Mouse (Mus musculus): ENCODE measurements at regions not wholly inside any gene's neighbourhood (a gene's known extent, or its start where the extent isn't known, plus 50 kb on each side); places are given as distances from the start of the nearest gene placed in this dataset.
A peak's percentile ranks its signal among the peaks of the same experiment; 100 is the strongest.

DNA sequence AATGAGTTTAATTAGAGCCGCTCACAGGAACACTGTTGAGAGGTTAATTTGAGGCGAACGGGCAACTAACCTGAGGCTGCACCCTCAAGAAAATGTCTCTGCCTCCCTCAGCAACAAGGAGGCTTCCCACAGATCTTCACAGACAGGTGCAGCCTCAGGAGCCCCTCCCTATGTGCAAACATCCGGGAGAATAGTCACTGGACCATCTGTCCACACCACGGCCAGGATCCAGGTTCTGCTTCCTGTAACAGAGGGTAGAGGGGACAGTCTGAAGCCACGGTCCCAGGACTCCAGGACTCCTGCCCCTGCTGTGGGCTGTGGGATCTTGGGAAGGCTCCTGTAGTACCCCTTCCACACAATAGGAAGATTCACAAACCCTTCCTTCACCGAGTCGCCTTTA, 134.1 kb upstream of the Gadl1 start:
- ATAC-seq (ENCODE audit: low FRiP score, low TSS enrichment) (no peak), DNase-seq (no peak)
- no peak overlapping the region for H3K4me2 ChIP-seq (ENCODE audit: low read length)
- no peaks in the 10 kb centered on the region for H3K27me3 ChIP-seq (ENCODE audit: control insufficient read depth, insufficient read depth, low read length)
- 77% methylated on average over 8 of the region's 8 CpGs for WGBS
- no peak overlapping the region for H3K4me3 ChIP-seq (replicated peaks; ENCODE audit: low read depth, low read length)
- no peak overlapping the region for H3K9ac ChIP-seq (replicated peaks; ENCODE audit: low read length)
- H3K36me3 ChIP-seq (ENCODE audit: control insufficient read depth, insufficient read depth, low read length), result no peaks in the 10 kb centered on the region
- peak overlapping the region; percentile 50; the same call in 1 of the 2 replicates for H3K27ac ChIP-seq (replicated peaks; ENCODE audit: low read depth, low read length)
- no peaks in the 10 kb centered on the region for H3K9me3 ChIP-seq (ENCODE audit: control insufficient read depth, low read length)
- H3K4me1 ChIP-seq (ENCODE audit: control insufficient read depth, insufficient read depth, low read length), result no peaks in the 10 kb centered on the region; the same call in 1 of the 2 replicates

DNA sequence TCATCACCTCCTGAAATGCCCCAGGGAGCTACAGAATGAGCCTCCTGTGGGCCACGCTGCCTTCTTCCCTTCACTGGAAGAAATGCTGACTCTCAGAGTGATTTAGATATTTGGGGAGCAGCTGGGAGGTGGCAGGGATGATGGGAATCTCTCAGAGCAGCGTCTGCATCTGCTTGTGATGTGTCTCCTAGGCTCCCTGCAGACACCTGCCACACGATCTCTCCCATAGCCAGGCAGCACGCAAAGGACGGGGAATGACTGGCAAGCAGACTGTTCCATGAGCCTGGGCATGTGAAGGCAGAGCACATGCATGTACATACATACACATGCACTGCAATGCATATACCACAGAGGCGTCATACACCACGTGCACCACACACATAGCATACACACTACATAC, 133.4 kb upstream of the Gadl1 start:
- ATAC-seq (ENCODE audit: low FRiP score, low TSS enrichment) (no peak), DNase-seq (peak; percentile 43)
- Histone ChIP-seq H3K4me3 (replicated peaks; ENCODE audit: low read depth, low read length) (no peak overlapping the region), H3K4me1 (ENCODE audit: control insufficient read depth, insufficient read depth, low read length) (no peaks in the 10 kb centered on the region; the same call in 1 of the 2 replicates), H3K36me3 (ENCODE audit: control insufficient read depth, insufficient read depth, low read length) (no peaks in the 10 kb centered on the region), H3K4me2 (ENCODE audit: low read length) (no peak overlapping the region), H3K9ac (replicated peaks; ENCODE audit: low read length) (no peak overlapping the region), H3K27ac (replicated peaks; ENCODE audit: low read depth, low read length) (peak overlapping the region; percentile 20; the same call in 1 of the 2 replicates), H3K9me3 (ENCODE audit: control insufficient read depth, low read length) (no peaks in the 10 kb centered on the region), H3K27me3 (ENCODE audit: control insufficient read depth, insufficient read depth, low read length) (no peaks in the 10 kb centered on the region)
- 71% methylated on average over 7 of the region's 7 CpGs for WGBS

DNA sequence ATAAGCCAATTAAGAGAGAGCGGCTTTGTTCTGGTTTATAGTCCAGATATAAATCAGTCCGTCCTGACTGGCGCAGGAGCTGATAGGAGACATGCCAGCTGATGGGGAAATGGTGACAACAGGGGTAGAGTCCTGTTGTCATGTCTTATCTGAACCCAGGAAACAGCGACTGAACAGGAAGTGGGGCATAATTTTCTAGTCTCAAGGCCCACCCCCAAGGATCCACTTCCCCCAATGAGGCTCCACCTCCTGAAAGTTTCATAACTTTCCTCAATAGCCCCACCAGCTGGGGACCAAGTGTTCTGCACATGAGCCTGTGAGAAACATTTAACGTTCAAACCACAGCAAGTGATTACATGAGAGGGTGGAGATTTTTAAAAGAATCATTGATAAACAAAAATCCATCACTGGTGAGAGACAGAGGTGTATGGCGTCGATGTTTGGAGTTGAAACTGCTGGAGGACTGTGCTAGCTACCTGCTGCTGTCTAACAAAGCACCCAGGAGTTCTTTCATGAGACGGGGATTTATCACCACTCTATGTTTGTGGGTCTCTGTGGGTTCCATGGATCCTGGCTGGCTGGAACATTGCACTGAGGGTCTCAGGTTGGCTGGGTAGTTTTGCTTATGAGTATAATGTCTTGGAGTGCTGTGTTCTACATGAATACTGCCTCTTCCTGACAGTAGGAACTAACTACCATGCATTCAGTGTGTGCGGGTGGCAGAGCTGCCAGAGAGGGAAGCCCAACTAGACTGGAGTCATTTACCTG, 132.0 kb upstream of the Gadl1 start:
- Histone ChIP-seq H3K36me3 (ENCODE audit: control insufficient read depth, insufficient read depth, low read length) (no peaks in the 10 kb centered on the region), H3K4me3 (replicated peaks; ENCODE audit: low read depth, low read length) (no peak overlapping the region), H3K27ac (replicated peaks; ENCODE audit: low read depth, low read length) (no peak overlapping the region), H3K9me3 (ENCODE audit: control insufficient read depth, low read length) (no peaks in the 10 kb centered on the region), H3K27me3 (ENCODE audit: control insufficient read depth, insufficient read depth, low read length) (no peaks in the 10 kb centered on the region), H3K4me1 (ENCODE audit: control insufficient read depth, insufficient read depth, low read length) (no peaks in the 10 kb centered on the region; the same call in 1 of the 2 replicates), H3K4me2 (ENCODE audit: low read length) (no peak overlapping the region), H3K9ac (replicated peaks; ENCODE audit: low read length) (no peak overlapping the region)
- 90% methylated on average over 9 of the region's 9 CpGs for WGBS
- ATAC-seq (ENCODE audit: low FRiP score, low TSS enrichment), result no peak
- no peak for DNase-seq

DNA sequence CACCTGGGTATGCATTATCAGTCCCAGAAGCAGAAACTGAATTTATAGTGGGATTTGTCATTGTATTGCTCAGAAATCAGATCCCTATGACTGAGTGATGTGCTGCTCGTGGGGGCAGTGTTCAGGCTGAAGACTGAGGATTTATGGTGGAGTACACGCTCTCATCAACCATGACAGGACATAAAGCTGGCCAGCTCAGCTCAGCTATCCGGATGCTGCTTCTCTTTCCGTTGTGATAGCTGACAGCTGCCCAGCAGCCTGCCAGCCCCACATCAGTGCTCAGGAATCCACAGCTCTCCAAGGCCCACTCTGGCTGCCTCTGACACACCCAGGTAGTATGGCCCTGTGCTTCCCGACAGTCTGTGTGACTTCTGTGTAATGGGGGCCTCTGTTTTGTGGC, 130.4 kb upstream of the Gadl1 start:
- Histone ChIP-seq H3K9me3 (ENCODE audit: control insufficient read depth, low read length) (no peaks in the 10 kb centered on the region), H3K27ac (replicated peaks; ENCODE audit: low read depth, low read length) (no peak overlapping the region), H3K9ac (replicated peaks; ENCODE audit: low read length) (no peak overlapping the region), H3K4me2 (ENCODE audit: low read length) (no peak overlapping the region), H3K4me1 (ENCODE audit: control insufficient read depth, insufficient read depth, low read length) (no peaks in the 10 kb centered on the region; the same call in 1 of the 2 replicates), H3K4me3 (replicated peaks; ENCODE audit: low read depth, low read length) (no peak overlapping the region), H3K27me3 (ENCODE audit: control insufficient read depth, insufficient read depth, low read length) (no peaks in the 10 kb centered on the region), H3K36me3 (ENCODE audit: control insufficient read depth, insufficient read depth, low read length) (no peaks in the 10 kb centered on the region)
- no peak for ATAC-seq (ENCODE audit: low FRiP score, low TSS enrichment)
- no peak for DNase-seq
- 70% methylated on average over 5 of the region's 5 CpGs for WGBS

DNA sequence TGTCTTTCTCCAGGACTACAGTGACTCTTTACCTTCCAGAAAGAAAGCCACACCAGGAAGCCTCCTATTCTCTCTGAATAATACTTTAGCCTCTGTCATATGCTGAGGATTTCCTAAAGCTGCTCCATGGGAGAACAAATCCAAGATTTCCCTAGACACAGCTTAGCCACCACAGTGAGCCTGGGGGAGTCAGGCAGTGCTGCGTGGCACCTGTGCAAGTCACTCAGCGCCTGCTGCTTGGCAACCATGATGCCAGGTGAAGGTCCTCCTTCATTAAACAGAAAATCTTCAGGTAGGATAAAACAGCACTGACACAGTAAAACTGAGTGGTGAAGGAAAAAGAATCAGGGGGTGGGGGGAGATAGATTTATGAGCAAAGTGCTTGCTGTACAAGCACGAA, 109.9 kb upstream of the Gadl1 start:
- no peak overlapping the region for H3K4me2 ChIP-seq (ENCODE audit: low read length)
- no peak for DNase-seq
- H3K27ac ChIP-seq (replicated peaks; ENCODE audit: low read depth, low read length), result no peak overlapping the region
- 86% methylated on average over 3 of the region's 3 CpGs for WGBS
- H3K27me3 ChIP-seq (ENCODE audit: control insufficient read depth, insufficient read depth, low read length), result no peaks in the 10 kb centered on the region
- H3K9ac ChIP-seq (replicated peaks; ENCODE audit: low read length), result no peak overlapping the region
- no peaks in the 10 kb centered on the region for H3K36me3 ChIP-seq (ENCODE audit: control insufficient read depth, insufficient read depth, low read length)
- no peak for ATAC-seq (ENCODE audit: low FRiP score, low TSS enrichment)
- H3K4me3 ChIP-seq (replicated peaks; ENCODE audit: low read depth, low read length), result no peak overlapping the region
- H3K9me3 ChIP-seq (ENCODE audit: control insufficient read depth, low read length), result no peaks in the 10 kb centered on the region
- 0 out of 2 replicates have a peak, but pooled peaks cover 4% of the 10 kb centered on the region for H3K4me1 ChIP-seq (ENCODE audit: control insufficient read depth, insufficient read depth, low read length)

DNA sequence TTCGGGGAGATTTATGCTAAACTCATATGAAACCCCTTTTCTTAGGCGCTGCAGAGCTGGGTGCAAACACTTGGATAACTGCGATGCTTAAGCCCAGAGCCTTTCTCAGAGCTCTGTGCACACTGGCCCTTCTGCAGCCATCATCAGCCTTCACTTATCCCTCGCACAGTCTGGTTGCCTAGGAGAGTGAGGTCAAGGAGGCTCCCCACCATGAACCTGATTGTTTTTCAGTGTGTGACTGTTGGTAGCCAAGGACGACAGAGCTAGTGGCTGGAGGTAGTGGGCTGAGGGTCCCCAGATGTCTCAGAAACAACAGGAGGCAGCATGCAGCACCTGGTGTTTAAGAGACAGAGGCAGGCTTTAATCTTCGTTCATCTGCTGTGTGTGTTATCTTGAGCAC, 108.6 kb upstream of the Gadl1 start:
- DNase-seq (peak; percentile 23), ATAC-seq (ENCODE audit: low FRiP score, low TSS enrichment) (no peak)
- Histone ChIP-seq H3K4me1 (ENCODE audit: control insufficient read depth, insufficient read depth, low read length) (0 out of 2 replicates have a peak, but pooled peaks cover 4% of the 10 kb centered on the region), H3K36me3 (ENCODE audit: control insufficient read depth, insufficient read depth, low read length) (no peaks in the 10 kb centered on the region), H3K4me2 (ENCODE audit: low read length) (no peak overlapping the region), H3K9me3 (ENCODE audit: control insufficient read depth, low read length) (no peaks in the 10 kb centered on the region), H3K27ac (replicated peaks; ENCODE audit: low read depth, low read length) (no peak overlapping the region), H3K27me3 (ENCODE audit: control insufficient read depth, insufficient read depth, low read length) (no peaks in the 10 kb centered on the region), H3K9ac (replicated peaks; ENCODE audit: low read length) (no peak overlapping the region), H3K4me3 (replicated peaks; ENCODE audit: low read depth, low read length) (no peak overlapping the region)
- 26% methylated on average over 6 of the region's 6 CpGs for WGBS

DNA sequence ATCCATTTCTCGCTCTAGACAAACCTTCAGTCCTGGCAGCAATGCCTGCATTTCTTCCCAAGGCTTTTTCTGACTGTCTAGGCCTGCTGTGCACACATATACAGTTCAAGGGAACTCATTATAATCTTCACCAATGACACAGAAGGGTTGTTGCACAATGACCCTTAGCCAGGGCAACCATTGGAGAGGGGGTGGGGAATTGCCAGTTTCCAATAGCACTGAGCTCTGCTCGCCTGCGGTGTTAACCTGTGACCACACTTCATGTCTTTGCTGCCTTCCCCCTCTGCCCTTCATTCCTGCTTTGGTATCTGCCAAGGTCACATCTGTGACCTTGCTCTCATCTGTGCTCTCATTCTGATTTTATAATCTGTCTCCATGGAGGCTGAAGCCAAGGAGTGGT, 106.2 kb upstream of the Gadl1 start:
- H3K36me3 ChIP-seq (ENCODE audit: control insufficient read depth, insufficient read depth, low read length), result no peaks in the 10 kb centered on the region
- ATAC-seq (ENCODE audit: low FRiP score, low TSS enrichment), result no peak
- DNase-seq, result no peak
- H3K9ac ChIP-seq (replicated peaks; ENCODE audit: low read length), result no peak overlapping the region
- no peaks in the 10 kb centered on the region for H3K9me3 ChIP-seq (ENCODE audit: control insufficient read depth, low read length)
- H3K4me3 ChIP-seq (replicated peaks; ENCODE audit: low read depth, low read length), result no peak overlapping the region
- H3K4me2 ChIP-seq (ENCODE audit: low read length), result no peak overlapping the region
- H3K27me3 ChIP-seq (ENCODE audit: control insufficient read depth, insufficient read depth, low read length), result no peaks in the 10 kb centered on the region
- 0 out of 2 replicates have a peak, but pooled peaks cover 4% of the 10 kb centered on the region for H3K4me1 ChIP-seq (ENCODE audit: control insufficient read depth, insufficient read depth, low read length)
- WGBS, result 89% methylated on average over 3 of the region's 3 CpGs
- H3K27ac ChIP-seq (replicated peaks; ENCODE audit: low read depth, low read length), result no peak overlapping the region

DNA sequence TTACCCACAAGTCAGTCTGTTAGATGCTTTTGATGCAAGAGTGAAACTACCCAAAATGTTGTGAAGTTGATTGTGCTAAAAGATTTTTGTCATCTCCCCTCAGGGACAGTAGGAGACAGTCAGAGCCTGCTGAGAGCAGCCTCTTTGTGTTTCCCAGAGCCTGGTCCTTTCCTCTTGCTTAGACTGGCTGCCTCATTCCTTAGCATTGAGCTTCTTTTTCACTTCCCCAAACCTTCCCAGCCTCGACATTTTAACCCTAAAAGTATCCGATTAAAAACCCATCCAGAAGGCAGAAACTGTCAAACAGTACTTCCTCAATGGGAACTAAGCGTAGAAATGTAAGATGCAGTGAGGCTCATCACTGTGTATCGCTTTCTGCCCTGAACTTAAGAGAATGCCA, 104.0 kb upstream of the Gadl1 start:
- no peak overlapping the region for H3K27ac ChIP-seq (replicated peaks; ENCODE audit: low read depth, low read length)
- H3K27me3 ChIP-seq (ENCODE audit: control insufficient read depth, insufficient read depth, low read length), result no peaks in the 10 kb centered on the region
- H3K9ac ChIP-seq (replicated peaks; ENCODE audit: low read length), result no peak overlapping the region
- 26% methylated on average over 4 of the region's 4 CpGs for WGBS
- H3K9me3 ChIP-seq (ENCODE audit: control insufficient read depth, low read length), result no peaks in the 10 kb centered on the region
- no peak for DNase-seq
- H3K4me2 ChIP-seq (ENCODE audit: low read length), result no peak overlapping the region
- H3K4me1 ChIP-seq (ENCODE audit: control insufficient read depth, insufficient read depth, low read length), result 0 out of 2 replicates have a peak, but pooled peaks cover 4% of the 10 kb centered on the region
- ATAC-seq (ENCODE audit: low FRiP score, low TSS enrichment), result no peak
- no peak overlapping the region for H3K4me3 ChIP-seq (replicated peaks; ENCODE audit: low read depth, low read length)
- no peaks in the 10 kb centered on the region for H3K36me3 ChIP-seq (ENCODE audit: control insufficient read depth, insufficient read depth, low read length)

DNA sequence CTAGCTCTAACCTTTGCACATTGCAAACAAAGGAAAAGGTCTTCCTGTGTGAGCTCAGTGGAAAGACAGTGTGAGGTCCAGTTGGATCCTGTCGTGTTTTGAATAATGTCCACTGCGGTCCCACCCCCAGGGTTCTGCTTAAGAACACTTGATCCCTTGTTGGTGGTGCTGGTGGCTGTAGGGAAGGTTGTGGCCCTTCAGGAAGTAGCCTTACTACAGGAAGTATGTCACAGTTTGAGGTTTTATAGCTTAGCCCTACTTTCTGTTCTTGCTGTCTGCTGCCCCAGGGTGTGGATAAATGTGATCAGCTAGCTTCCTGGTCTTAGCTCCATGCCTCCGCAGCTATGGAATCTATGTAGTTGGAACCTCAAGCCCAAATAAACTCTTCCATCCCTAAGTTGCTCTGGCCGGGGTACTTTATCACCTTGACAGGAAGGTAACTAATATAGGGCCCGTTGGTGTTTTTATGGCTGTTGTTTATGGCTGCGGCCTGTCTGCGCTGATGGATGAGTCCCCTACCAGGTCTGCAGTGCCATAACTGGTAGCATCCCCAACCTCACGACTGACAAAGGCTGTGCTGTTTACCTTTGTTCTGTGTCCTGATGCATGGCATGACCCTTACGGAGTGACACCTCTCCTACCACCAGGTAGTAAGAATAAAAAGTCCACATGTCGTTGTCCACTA, 103.1 kb upstream of the Gadl1 start:
- DNase-seq (no peak), ATAC-seq (ENCODE audit: low FRiP score, low TSS enrichment) (no peak)
- Histone ChIP-seq H3K9ac (replicated peaks; ENCODE audit: low read length) (no peak overlapping the region), H3K27me3 (ENCODE audit: control insufficient read depth, insufficient read depth, low read length) (no peaks in the 10 kb centered on the region), H3K36me3 (ENCODE audit: control insufficient read depth, insufficient read depth, low read length) (no peaks in the 10 kb centered on the region), H3K4me1 (ENCODE audit: control insufficient read depth, insufficient read depth, low read length) (no peaks in the 10 kb centered on the region), H3K9me3 (ENCODE audit: control insufficient read depth, low read length) (no peaks in the 10 kb centered on the region), H3K27ac (replicated peaks; ENCODE audit: low read depth, low read length) (no peak overlapping the region), H3K4me3 (replicated peaks; ENCODE audit: low read depth, low read length) (no peak overlapping the region), H3K4me2 (ENCODE audit: low read length) (no peak overlapping the region)
- WGBS, result 81% methylated on average over 10 of the region's 10 CpGs

Measured in midbrain, embryonic 14.5 days (tissue).